Mouse (Mus musculus) lung, postnatal 0 days (tissue): Measurements from ENCODE around the gene Hscb. TPM values are rescaled to one million over a fixed set of nuclear protein-coding genes. Genes with fewer than 3 reads are reported as not detected.

Experiments used
- ATAC-seq: fragments of 200-750 bp; cut with Nextera tagmentation; 2 replicates; pipeline ENCODE4 v1.8.0; 2017; ENCODE audit warnings: moderate library complexity
- DNase-seq: peaks from one replicate; pipeline ENCODE4 v3.0.0-alpha.2; 2016; ENCODE audit warnings: low spot score
- H3K27ac ChIP-seq: fragments of 300-500 bp; sonication (generic); 2 replicates; pipeline ENCODE4 v1.5.1; 2014; ENCODE audit warnings: antibody characterized with exemption, mild to moderate bottlenecking, low read length, mixed read lengths
- H3K27me3 ChIP-seq: fragments of 300-500 bp; sonication (generic); replicated peaks from 2 replicates; pipeline ENCODE4 v1.6.1; 2014; ENCODE audit warnings: low read length, mixed read lengths; ENCODE audit not compliant: insufficient read depth
- H3K36me3 ChIP-seq: fragments of 300-500 bp; sonication (generic); 2 replicates; pipeline ENCODE4 v1.6.1; 2014; ENCODE audit warnings: low read length, mixed read lengths; ENCODE audit not compliant: insufficient read depth
- H3K4me1 ChIP-seq: fragments of 300-500 bp; sonication (generic); 2 replicates; pipeline ENCODE4 v1.6.1; 2014; ENCODE audit warnings: antibody characterized with exemption, low read depth, low read length, mixed read lengths; ENCODE audit not compliant: insufficient read depth
- H3K4me2 ChIP-seq: fragments of 300-500 bp; sonication (generic); replicated peaks from 2 replicates; pipeline ENCODE4 v1.6.1; 2014; ENCODE audit warnings: low read depth, mild to moderate bottlenecking, low read length, moderate library complexity, mixed read lengths
- H3K4me3 ChIP-seq: fragments of 300-500 bp; sonication (generic); 2 replicates; pipeline ENCODE4 v1.5.1; 2014; ENCODE audit warnings: low read depth, low read length
- H3K9ac ChIP-seq: fragments of 300-500 bp; sonication (generic); replicated peaks from 2 replicates; pipeline ENCODE4 v1.6.1; 2014; ENCODE audit warnings: low read depth, mild to moderate bottlenecking
- H3K9me3 ChIP-seq: fragments of 300-500 bp; sonication (generic); 2 replicates; pipeline ENCODE4 v1.6.1; 2016; ENCODE audit warnings: low read length, mixed read lengths
- CTCF ChIP-seq: IDR thresholded peaks from 2 replicates; pipeline ENCODE4 v1.5.1; 2016; ENCODE audit warnings: antibody characterized with exemption, mild to moderate bottlenecking
- EP300 ChIP-seq: IDR thresholded peaks from 2 replicates; pipeline ENCODE4 v1.6.1; 2016; ENCODE audit warnings: antibody characterized with exemption, mild to moderate bottlenecking, control low read depth
- WGBS: fragments of 180-500 bp; shearing (Covaris S2); extraction: QIAGEN DNeasy Blood & Tissue Kit; methylation state at CpG from one replicate; pipeline ENCODE4 v1.1.7; 2014; 5-methylcytosine and 5-hydroxymethylcytosine counted together
- polyA plus RNA-seq: library from polyadenylated mRNA; unstranded; fragments of >200 nt; fragmentation: Nextera tagmentation; extraction: Ambion mirVana; gene quantifications from 2 replicates; pipeline ENCODE4 v1.2.1, GENCODE M21; 2015

Hscb gene
- polyA plus RNA-seq, 1 experiment from 2014 or later, result 32.0 TPM

- Histone ChIP-seq H3K27ac (no peak overlapping the region), H3K4me3 (no peak overlapping the region), H3K36me3 (peaks cover 51% of the 10 kb centered on the region), H3K27me3 (no peaks in the 10 kb centered on the region), H3K9me3 (no peaks in the 10 kb centered on the region), H3K4me1 (no peaks in the 10 kb centered on the region), H3K4me2 (no peak overlapping the region), H3K9ac (no peak overlapping the region)
- peak; percentile 45 for ATAC-seq
- 51% methylated on average over 5 of the region's 5 CpGs for WGBS
- TF ChIP-seq EP300 (no peak), CTCF (peak; percentile 79)
- peak; percentile 47 for DNase-seq
Measured at GRCm38 (mm10) chr5:110788684-110789083, 50.9 kb downstream of the Hscb start.

- H3K27ac ChIP-seq, result no peak overlapping the region
- TF ChIP-seq CTCF (peak; percentile 43), EP300 (no peak)
- DNase-seq (no peak), ATAC-seq (peak; percentile 16; the same call in 1 of the 2 replicates)
- H3K4me3 ChIP-seq, result no peak overlapping the region
- H3K27me3 ChIP-seq, result no peaks in the 10 kb centered on the region
- 67% methylated on average over 11 of the region's 11 CpGs for WGBS
- peaks cover 27% of the 10 kb centered on the region for H3K36me3 ChIP-seq
- no peak overlapping the region for H3K4me2 ChIP-seq
- no peaks in the 10 kb centered on the region for H3K9me3 ChIP-seq
- no peaks in the 10 kb centered on the region for H3K4me1 ChIP-seq
- H3K9ac ChIP-seq, result no peak overlapping the region
Measured at GRCm38 (mm10) chr5:110786081-110786835, 53.3 kb downstream of the Hscb start.

- no peaks in the 10 kb centered on the region for H3K27me3 ChIP-seq
- ATAC-seq (no peak), DNase-seq (no peak)
- no peak overlapping the region for H3K4me3 ChIP-seq
- WGBS, result 63% methylated on average over 8 of the region's 8 CpGs
- H3K9me3 ChIP-seq, result no peaks in the 10 kb centered on the region
- H3K36me3 ChIP-seq, result peaks cover 12% of the 10 kb centered on the region
- H3K4me1 ChIP-seq, result no peaks in the 10 kb centered on the region
- no peak overlapping the region for H3K27ac ChIP-seq
- H3K4me2 ChIP-seq, result no peak overlapping the region
- no peak for TF ChIP-seq EP300
- TF ChIP-seq CTCF, result no peak
- no peak overlapping the region for H3K9ac ChIP-seq
Measured at GRCm38 (mm10) chr5:110783150-110783549, 56.4 kb downstream of the Hscb start.

- 70% methylated on average over 7 of the region's 7 CpGs for WGBS
- Histone ChIP-seq H3K9me3 (no peaks in the 10 kb centered on the region), H3K9ac (no peak overlapping the region), H3K4me3 (no peak overlapping the region), H3K36me3 (peaks cover under 1% of the 10 kb centered on the region; the same call in 1 of the 2 replicates), H3K4me1 (no peaks in the 10 kb centered on the region), H3K27ac (no peak overlapping the region), H3K27me3 (no peaks in the 10 kb centered on the region), H3K4me2 (no peak overlapping the region)
- ATAC-seq, result no peak
- TF ChIP-seq EP300, result no peak
- no peak for DNase-seq
Measured at GRCm38 (mm10) chr5:110781529-110782238, 57.9 kb downstream of the Hscb start.

GRCm38 (mm10) chr5:110780761-110781528 lies 58.6 kb downstream of the Hscb start:
- DNase-seq, result no peak
- Histone ChIP-seq H3K9me3 (no peaks in the 10 kb centered on the region), H3K4me3 (peak overlapping the region; percentile 71), H3K4me1 (no peaks in the 10 kb centered on the region), H3K27me3 (no peaks in the 10 kb centered on the region), H3K9ac (no peak overlapping the region; the same call in 1 of the 2 replicates), H3K27ac (no peak overlapping the region), H3K36me3 (no peaks in the 10 kb centered on the region; the same call in 1 of the 2 replicates), H3K4me2 (peak overlapping the region; percentile 97)
- ATAC-seq, result peak; percentile 8; the same call in 1 of the 2 replicates
- TF ChIP-seq CTCF (no peak), EP300 (no peak)
- 51% methylated on average over 10 of the region's 10 CpGs for WGBS
